Mouse (Mus musculus): ENCODE data around the gene Zfp868. TPM values are rescaled to one million over a fixed set of nuclear protein-coding genes. Genes with fewer than 3 reads are reported as not detected.
"Not testable (repeated sequence)": the region's sequence is repeated elsewhere in the genome, so short reads cannot be mapped to it uniquely, and the experiment has no call there.

The Zfp868 gene
- 15.1 and 16.4 TPM in 2 replicates for polyA plus RNA-seq (2015; fragmentation: Nextera tagmentation; extraction: Ambion mirVana)

DNA sequence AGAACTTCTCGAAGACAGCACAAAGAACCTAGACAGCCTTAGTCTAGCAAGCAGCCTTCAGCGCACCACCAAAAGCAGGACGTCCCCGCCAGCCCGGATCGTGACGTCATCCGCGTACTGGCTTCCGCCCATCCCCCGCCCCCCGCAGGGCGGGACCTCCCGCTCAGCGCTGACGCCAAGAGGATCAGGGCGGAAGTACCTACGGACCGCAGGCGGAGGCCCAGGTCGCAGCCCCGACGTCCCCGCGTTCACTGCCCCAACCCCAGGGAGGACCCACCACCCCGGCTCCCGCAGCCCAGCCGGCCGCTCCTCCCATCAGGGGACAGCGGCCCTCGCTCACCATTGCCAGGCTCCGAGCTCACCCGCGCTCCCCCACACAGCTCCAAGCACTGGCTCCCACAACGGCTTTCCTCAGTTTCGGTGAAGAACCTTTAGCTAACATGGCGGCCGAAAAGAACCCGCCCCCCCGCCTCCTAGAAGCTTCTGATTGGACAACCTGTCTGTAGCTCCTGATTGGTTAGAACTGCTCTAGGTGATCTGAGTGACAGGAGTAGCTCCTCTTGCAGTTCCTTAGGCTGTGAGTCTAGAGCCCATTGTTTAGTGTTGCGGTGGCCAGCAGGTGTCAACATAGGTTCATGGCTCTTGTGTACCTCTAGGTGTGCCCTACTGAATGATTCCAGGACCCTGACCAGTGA, at the start of gene Zfp868:
Zfp868 (minus strand) TSS at position 454 of the 695 bp plus-strand sequence.
- Histone ChIP-seq H3K9me3 (ENCODE audit: control insufficient read depth, low read length) (no peaks in the 10 kb centered on the region), H3K4me1 (ENCODE audit: control insufficient read depth, insufficient read depth, low read length) (peaks cover 3% of the 10 kb centered on the region), H3K27me3 (replicated peaks; ENCODE audit: control insufficient read depth, insufficient read depth, low read length) (no peaks in the 10 kb centered on the region), H3K27ac (ENCODE audit: low read length) (peak within 1 kb of the TSS; percentile 98), H3K9ac (ENCODE audit: low read depth, low read length) (peak within 1 kb of the TSS; percentile 98), H3K36me3 (ENCODE audit: control insufficient read depth, insufficient read depth, low read length) (no peaks in the 10 kb centered on the region), H3K4me3 (ENCODE audit: low read length) (peak within 1 kb of the TSS; percentile 85), H3K4me2 (ENCODE audit: low read depth, low read length) (peak within 1 kb of the TSS; percentile 55)
- WGBS = under 1% methylated on average over 41 of the region's 41 CpGs
- ATAC-seq = peak; percentile 100

DNA sequence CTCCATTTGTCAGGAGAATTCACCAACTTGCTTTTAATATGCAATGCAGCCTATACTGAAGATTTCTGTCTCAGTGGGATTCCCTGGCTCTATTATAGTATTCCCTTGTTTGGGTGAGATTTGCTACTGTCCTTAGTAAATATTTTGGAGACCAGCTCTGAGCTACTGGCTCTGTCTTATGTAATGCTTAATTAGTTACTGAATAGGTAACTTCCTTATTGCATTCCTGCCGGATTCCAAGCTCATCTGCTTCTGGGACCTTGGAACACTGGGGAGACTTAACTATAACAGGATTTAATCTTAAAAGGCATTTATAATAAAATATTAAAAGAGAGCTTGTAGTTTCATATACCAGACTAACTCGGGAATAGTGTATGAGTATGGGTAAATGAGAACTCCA, 39.7 kb upstream of the Zfp868 start:
- not testable (repeated sequence) for H3K4me2 ChIP-seq (ENCODE audit: low read depth, low read length); H3K27ac ChIP-seq (ENCODE audit: low read length); H3K36me3 ChIP-seq (ENCODE audit: control insufficient read depth, insufficient read depth, low read length); H3K4me3 ChIP-seq (ENCODE audit: low read length); H3K4me1 ChIP-seq (ENCODE audit: control insufficient read depth, insufficient read depth, low read length); H3K9ac ChIP-seq (ENCODE audit: low read depth, low read length); H3K9me3 ChIP-seq (ENCODE audit: control insufficient read depth, low read length); ATAC-seq; H3K27me3 ChIP-seq (replicated peaks; ENCODE audit: control insufficient read depth, insufficient read depth, low read length)
- WGBS = 72% methylated on average over 2 of the region's 2 CpGs

DNA sequence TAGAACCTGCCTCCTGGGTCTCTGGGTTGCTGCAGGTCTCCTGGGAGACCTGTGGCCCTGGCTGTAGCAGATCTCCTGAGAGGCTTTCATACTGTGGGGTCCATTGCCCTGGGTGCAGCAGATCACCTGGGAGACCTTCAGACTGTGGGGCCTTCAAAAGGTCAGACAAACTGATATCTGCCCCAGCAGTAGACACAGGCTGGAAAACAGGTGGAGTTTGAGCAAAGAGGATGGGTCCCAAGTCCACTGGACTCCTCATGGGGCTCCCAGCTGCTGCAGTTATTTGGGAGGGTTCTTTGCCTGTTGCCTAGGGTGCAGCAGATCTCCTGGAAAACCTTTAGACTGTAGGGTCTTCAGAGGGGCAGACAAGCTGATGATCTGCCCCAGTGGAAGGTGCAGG, 35.9 kb upstream of the Zfp868 start:
- no peak for ATAC-seq

DNA sequence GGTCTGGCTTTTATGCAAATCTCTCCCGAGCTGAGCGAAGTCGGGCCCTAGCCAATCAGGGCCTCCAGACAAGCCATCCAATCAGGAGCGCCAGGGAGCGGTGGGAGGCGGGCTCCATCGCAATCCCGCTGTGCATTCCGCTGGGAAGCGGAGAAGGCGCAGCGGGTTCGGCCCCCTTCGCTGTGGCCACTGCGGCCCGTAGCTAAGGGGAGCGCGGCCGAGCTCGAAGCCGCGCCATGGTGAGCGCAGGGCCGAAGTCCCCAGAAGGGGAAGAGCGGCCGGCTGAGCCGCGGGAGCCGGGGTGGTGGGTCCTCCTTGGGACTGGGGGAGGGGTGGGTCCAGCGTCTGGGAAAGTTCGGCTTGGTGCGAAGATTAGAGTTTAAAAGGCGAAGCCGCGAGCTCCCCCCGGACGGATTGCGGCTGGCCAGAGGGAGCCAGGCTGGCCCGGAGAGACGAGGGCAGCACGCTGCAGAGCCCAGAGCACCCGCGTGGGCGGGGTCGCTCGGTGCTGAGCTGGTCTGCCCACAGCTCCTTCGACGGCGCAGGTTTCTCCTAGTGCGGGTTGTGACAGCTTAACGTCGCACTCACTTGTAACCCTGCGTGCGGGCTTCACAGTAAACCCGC, 29.1 kb upstream of the Zfp868 start, which contains the start of gene Zfp964:
Zfp964 (plus strand) TSS at position 122 of the 624 bp plus-strand sequence.
- H3K9ac ChIP-seq (ENCODE audit: low read depth, low read length) = peak within 1 kb of the TSS; percentile 82
- ATAC-seq = peak; percentile 100
- WGBS = under 1% methylated on average over 55 of the region's 55 CpGs
- H3K36me3 ChIP-seq (ENCODE audit: control insufficient read depth, insufficient read depth, low read length) = no peaks in the 10 kb centered on the region
- no peaks in the 10 kb centered on the region for H3K9me3 ChIP-seq (ENCODE audit: control insufficient read depth, low read length)
- H3K4me2 ChIP-seq (ENCODE audit: low read depth, low read length) = peak within 1 kb of the TSS; percentile 97
- H3K4me1 ChIP-seq (ENCODE audit: control insufficient read depth, insufficient read depth, low read length) = peaks cover 6% of the 10 kb centered on the region; the same call in 1 of the 2 replicates
- H3K4me3 ChIP-seq (ENCODE audit: low read length) = peak within 1 kb of the TSS; percentile 69
- peak within 1 kb of the TSS; percentile 82 for H3K27ac ChIP-seq (ENCODE audit: low read length)
- no peaks in the 10 kb centered on the region for H3K27me3 ChIP-seq (replicated peaks; ENCODE audit: control insufficient read depth, insufficient read depth, low read length)

More for the DNA sequence above, 35.9 kb upstream of the Zfp868 start:
- Histone ChIP-seq H3K9me3 (ENCODE audit: control insufficient read depth, low read length) (no peaks in the 10 kb centered on the region), H3K4me1 (ENCODE audit: control insufficient read depth, insufficient read depth, low read length) (no peaks in the 10 kb centered on the region), H3K4me3 (ENCODE audit: low read length) (no peak overlapping the region), H3K4me2 (ENCODE audit: low read depth, low read length) (no peak overlapping the region), H3K27me3 (replicated peaks; ENCODE audit: control insufficient read depth, insufficient read depth, low read length) (no peaks in the 10 kb centered on the region), H3K36me3 (ENCODE audit: control insufficient read depth, insufficient read depth, low read length) (0 out of 2 replicates have a peak, but pooled peaks cover 2% of the 10 kb centered on the region), H3K9ac (ENCODE audit: low read depth, low read length) (no peak overlapping the region), H3K27ac (ENCODE audit: low read length) (no peak overlapping the region)

DNA sequence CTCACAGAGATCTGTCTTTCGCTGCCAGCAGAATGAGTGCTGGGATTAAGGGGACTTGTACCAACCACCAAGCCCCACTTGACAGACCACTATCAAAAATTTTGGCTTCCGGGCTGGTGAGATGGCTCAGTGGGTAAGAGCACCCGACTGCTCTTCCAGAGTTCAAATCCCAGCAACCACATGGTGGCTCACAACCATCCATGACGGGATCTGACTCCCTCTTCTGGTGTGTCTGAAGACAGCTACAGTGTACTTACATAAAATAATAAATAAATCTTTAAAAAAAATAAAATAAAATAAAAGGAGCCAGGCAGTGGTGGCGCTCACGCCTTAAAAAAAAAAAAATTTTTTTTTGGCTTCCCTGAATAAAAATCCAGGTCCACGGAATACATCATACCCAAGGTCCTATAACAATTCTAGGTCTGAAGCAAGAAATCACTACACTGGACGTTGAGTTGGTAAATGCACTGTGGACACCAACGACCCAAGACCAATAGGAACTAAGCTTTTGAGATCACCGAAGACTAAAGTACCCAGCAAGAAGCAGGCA, 28.5 kb upstream of the Zfp868 start:
- Histone ChIP-seq H3K27ac (ENCODE audit: low read length) (no peak overlapping the region), H3K27me3 (replicated peaks; ENCODE audit: control insufficient read depth, insufficient read depth, low read length) (no peaks in the 10 kb centered on the region), H3K4me3 (ENCODE audit: low read length) (peak overlapping the region; percentile 69), H3K4me1 (ENCODE audit: control insufficient read depth, insufficient read depth, low read length) (peaks cover 6% of the 10 kb centered on the region; the same call in 1 of the 2 replicates), H3K9me3 (ENCODE audit: control insufficient read depth, low read length) (no peaks in the 10 kb centered on the region), H3K9ac (ENCODE audit: low read depth, low read length) (no peak overlapping the region; the same call in 1 of the 2 replicates), H3K36me3 (ENCODE audit: control insufficient read depth, insufficient read depth, low read length) (no peaks in the 10 kb centered on the region), H3K4me2 (ENCODE audit: low read depth, low read length) (peak overlapping the region; percentile 97)
- WGBS = 43% methylated on average over 10 of the region's 10 CpGs
- ATAC-seq = no peak

DNA sequence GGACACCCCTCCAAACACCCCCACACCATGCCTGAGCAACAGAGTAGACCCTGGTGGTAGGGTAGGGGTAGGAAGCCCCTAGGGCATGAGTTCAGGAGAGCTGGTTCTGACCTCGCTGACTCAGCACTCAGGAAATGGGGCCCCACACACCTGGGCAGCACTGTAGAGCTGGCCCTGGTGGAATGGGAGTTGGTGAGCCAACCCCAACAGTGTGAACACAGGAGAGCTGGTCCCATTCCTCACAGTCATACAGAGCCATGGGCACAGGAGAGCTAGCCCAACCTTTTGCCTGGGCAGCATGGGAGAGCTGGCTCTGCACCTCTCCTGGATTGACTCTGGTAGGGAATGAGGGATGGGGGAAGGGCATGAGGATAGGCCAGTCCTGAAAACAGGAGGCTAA, 7.3 kb downstream of the Zfp868 start:
- H3K9me3 ChIP-seq (ENCODE audit: control insufficient read depth, low read length) = no peaks in the 10 kb centered on the region
- no peaks in the 10 kb centered on the region for H3K27me3 ChIP-seq (replicated peaks; ENCODE audit: control insufficient read depth, insufficient read depth, low read length)
- no peaks in the 10 kb centered on the region for H3K36me3 ChIP-seq (ENCODE audit: control insufficient read depth, insufficient read depth, low read length)
- no peak overlapping the region for H3K9ac ChIP-seq (ENCODE audit: low read depth, low read length)
- 100% methylated on average over 1 of the region's 1 CpGs for WGBS
- ATAC-seq = no peak
- H3K4me2 ChIP-seq (ENCODE audit: low read depth, low read length) = no peak overlapping the region
- no peak overlapping the region for H3K27ac ChIP-seq (ENCODE audit: low read length)
- H3K4me1 ChIP-seq (ENCODE audit: control insufficient read depth, insufficient read depth, low read length) = no peaks in the 10 kb centered on the region
- H3K4me3 ChIP-seq (ENCODE audit: low read length) = no peak overlapping the region

DNA sequence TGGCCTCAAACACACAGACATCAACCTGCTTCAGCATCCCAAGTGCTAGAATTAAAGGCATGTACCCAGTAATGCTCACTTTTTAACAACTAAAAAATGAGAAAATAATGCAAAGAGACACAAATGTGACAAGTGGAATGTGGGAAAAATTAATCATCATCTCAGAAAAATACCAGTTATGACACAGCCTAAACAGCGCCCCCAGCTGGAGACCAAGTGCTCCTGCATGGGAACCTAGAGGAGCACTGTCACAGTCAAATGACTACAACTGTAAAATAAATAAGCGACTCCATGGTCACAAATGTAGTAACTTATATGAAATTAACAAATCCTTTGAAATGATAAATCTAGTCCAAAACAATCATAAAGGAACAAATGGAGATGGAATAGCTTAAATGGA, 10.7 kb downstream of the Zfp868 start:
- no peaks in the 10 kb centered on the region for H3K4me1 ChIP-seq (ENCODE audit: control insufficient read depth, insufficient read depth, low read length)
- ATAC-seq = no peak
- no peaks in the 10 kb centered on the region for H3K9me3 ChIP-seq (ENCODE audit: control insufficient read depth, low read length)
- H3K9ac ChIP-seq (ENCODE audit: low read depth, low read length) = no peak overlapping the region
- no peak overlapping the region for H3K27ac ChIP-seq (ENCODE audit: low read length)
- no peaks in the 10 kb centered on the region for H3K27me3 ChIP-seq (replicated peaks; ENCODE audit: control insufficient read depth, insufficient read depth, low read length)
- peaks cover 2% of the 10 kb centered on the region; the same call in 1 of the 2 replicates for H3K36me3 ChIP-seq (ENCODE audit: control insufficient read depth, insufficient read depth, low read length)
- WGBS = 65% methylated on average over 2 of the region's 2 CpGs
- no peak overlapping the region for H3K4me3 ChIP-seq (ENCODE audit: low read length)
- no peak overlapping the region for H3K4me2 ChIP-seq (ENCODE audit: low read depth, low read length)

DNA sequence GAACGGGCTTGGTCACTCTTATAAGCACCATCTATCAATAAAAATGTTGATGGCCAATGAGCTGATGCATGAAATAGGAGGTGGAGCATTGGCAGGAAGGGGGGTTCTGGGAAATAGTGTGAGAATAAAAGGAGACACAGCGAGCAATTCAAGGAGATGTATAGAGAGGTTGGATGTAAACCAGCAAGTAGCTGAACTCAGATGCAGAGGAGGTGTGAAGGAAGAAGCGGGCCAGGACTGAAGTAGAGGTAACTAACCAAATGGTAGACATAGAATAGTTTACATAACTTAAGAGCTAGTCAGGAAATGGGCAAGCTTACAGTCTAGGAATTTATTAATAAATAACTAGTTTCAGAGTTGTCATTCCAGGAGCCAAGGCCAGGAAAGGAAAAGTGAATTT, 27.8 kb downstream of the Zfp868 start:
- H3K4me2 ChIP-seq (ENCODE audit: low read depth, low read length); H3K36me3 ChIP-seq (ENCODE audit: control insufficient read depth, insufficient read depth, low read length); H3K9ac ChIP-seq (ENCODE audit: low read depth, low read length); H3K27me3 ChIP-seq (replicated peaks; ENCODE audit: control insufficient read depth, insufficient read depth, low read length); ATAC-seq; H3K4me1 ChIP-seq (ENCODE audit: control insufficient read depth, insufficient read depth, low read length); H3K9me3 ChIP-seq (ENCODE audit: control insufficient read depth, low read length); H3K27ac ChIP-seq (ENCODE audit: low read length); H3K4me3 ChIP-seq (ENCODE audit: low read length): not testable (repeated sequence)
- WGBS = 83% methylated on average over 2 of the region's 3 CpGs

DNA sequence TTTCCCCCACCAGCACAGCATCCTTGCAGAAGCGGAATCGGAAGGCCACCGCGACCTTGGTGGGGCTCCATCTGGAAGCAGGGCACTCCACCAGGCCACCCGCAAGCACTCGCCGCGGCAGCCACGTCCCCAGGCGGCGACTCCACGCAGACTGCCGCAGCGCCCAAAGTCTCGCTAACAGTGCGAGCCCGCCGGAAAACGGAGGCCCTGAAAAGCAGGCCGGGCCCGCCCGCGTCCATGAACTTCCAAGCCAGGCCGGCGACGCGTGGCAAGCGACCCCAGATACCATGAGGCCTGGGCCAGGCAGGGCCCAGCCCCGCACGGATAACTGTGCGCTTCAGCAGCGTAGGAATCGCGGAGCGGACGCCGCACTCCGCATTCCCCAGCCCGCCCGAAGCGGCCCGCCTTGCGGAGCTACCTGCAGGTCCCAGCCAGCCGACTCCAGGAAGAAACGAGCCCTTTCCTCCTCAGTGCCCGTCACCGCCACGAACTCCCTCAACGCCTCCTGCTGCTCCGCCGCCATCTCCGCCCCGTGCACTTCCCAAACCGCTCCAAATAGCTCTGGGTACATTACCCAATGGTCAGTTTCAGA, 40.6 kb downstream of the Zfp868 start:
- 2% methylated on average over 54 of the region's 54 CpGs for whole genome bisulfite sequencing
- H3K4me1 ChIP-seq (ENCODE audit: control insufficient read depth, insufficient read depth, low read length) = no peaks in the 10 kb centered on the region
- H3K27ac ChIP-seq (ENCODE audit: low read length) = no peak overlapping the region
- no peaks in the 10 kb centered on the region for H3K36me3 ChIP-seq (ENCODE audit: control insufficient read depth, insufficient read depth, low read length)
- ATAC-seq = 0 out of 2 replicates have a peak, but pooled peaks have one; percentile 46
- H3K9me3 ChIP-seq (ENCODE audit: control insufficient read depth, low read length) = no peaks in the 10 kb centered on the region
- H3K4me3 ChIP-seq (ENCODE audit: low read length) = peak overlapping the region; percentile 51
- peak overlapping the region; percentile 93 for H3K4me2 ChIP-seq (ENCODE audit: low read depth, low read length)
- H3K9ac ChIP-seq (ENCODE audit: low read depth, low read length) = peak overlapping the region; percentile 78
- H3K27me3 ChIP-seq (replicated peaks; ENCODE audit: control insufficient read depth, insufficient read depth, low read length) = no peaks in the 10 kb centered on the region
